Mouse (Mus musculus): ENCODE measurements at regions not wholly inside any gene's neighbourhood (a gene's known extent, or its start where the extent isn't known, plus 50 kb on each side); places are given as distances from the start of the nearest gene placed in this dataset.

- TF ChIP-seq TAL1 (IDR thresholded peaks at IDR 0.05; ENCODE audit: low read length), result no peak
- TF ChIP-seq GATA1 (IDR thresholded peaks at IDR 0.05; ENCODE audit: low read length), result no peak
- Histone ChIP-seq H3K4me3 (replicated peaks) (no peak overlapping the region), H3K27me3 (ENCODE audit: control insufficient read depth) (no peaks in the 10 kb centered on the region), H3K4me1 (ENCODE audit: control insufficient read depth) (no peaks in the 10 kb centered on the region), H3K36me3 (ENCODE audit: control insufficient read depth) (no peaks in the 10 kb centered on the region), H3K9me3 (ENCODE audit: control insufficient read depth, low read length) (peaks cover 17% of the 10 kb centered on the region)
Measured at GRCm38 (mm10) chr5:77581702-77582101, 173.9 kb upstream of the Igfbp7 start.

- no peaks in the 10 kb centered on the region for H3K36me3 ChIP-seq (ENCODE audit: control insufficient read depth)
- no peak overlapping the region for H3K4me3 ChIP-seq (replicated peaks)
- no peaks in the 10 kb centered on the region for H3K27me3 ChIP-seq (ENCODE audit: control insufficient read depth)
- TF ChIP-seq TAL1 (IDR thresholded peaks at IDR 0.05; ENCODE audit: low read length) (no peak), GATA1 (IDR thresholded peaks at IDR 0.05; ENCODE audit: low read length) (no peak)
- H3K4me1 ChIP-seq (ENCODE audit: control insufficient read depth), result no peaks in the 10 kb centered on the region
- peaks cover 17% of the 10 kb centered on the region for H3K9me3 ChIP-seq (ENCODE audit: control insufficient read depth, low read length)
Measured at GRCm38 (mm10) chr5:77581106-77581638, 173.3 kb upstream of the Igfbp7 start.

DNA sequence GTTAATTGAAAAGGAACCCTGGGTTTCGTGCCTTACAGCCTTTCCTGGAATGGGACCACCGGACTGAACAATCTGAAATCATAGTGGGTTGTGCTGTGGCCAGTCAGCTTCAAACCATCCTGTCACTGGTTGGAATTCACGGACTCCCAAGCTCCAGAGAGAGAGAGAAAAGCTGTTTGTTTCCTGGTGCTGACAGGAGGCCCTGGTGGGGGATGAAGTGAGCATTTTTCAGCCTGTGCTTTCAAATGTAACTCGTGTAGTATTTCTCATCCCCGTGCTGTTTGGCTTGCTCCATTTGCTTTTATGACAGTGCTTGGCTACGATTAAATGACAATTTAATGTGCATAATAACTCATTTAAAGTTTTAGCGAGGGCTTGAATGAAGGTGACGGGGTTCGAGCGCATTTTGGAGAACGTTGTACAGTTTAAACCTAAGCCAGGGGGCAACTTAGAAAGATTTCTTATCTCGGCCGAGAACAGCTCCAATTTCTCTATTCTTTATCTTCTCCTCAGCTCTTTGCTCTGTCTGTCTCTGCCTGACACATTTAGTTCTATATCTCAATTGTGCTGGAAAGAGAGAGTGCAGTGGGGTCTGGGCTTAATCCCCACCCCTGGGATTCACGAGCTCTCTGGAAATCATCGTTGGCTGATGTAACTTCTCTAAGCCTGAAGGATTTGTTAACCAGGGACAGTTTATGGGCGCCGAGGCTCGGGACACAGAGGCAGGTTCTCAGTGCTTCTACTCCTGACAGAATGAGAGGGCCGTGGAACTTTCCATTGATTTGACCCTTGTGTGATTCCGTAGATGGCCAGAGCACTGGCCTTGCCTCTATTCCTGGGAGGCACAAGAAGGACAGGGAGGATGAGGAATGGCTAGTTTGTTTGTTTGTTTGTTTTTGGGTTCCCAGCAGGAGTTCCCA is 172.2 kb upstream of the Igfbp7 start:
- Histone ChIP-seq H3K4me1 (ENCODE audit: control insufficient read depth) (no peaks in the 10 kb centered on the region), H3K36me3 (ENCODE audit: control insufficient read depth) (no peaks in the 10 kb centered on the region), H3K9me3 (ENCODE audit: control insufficient read depth, low read length) (peaks cover 19% of the 10 kb centered on the region), H3K27me3 (ENCODE audit: control insufficient read depth) (no peaks in the 10 kb centered on the region), H3K4me3 (replicated peaks) (no peak overlapping the region)
- TF ChIP-seq TAL1 (IDR thresholded peaks at IDR 0.05; ENCODE audit: low read length) (no peak), GATA1 (IDR thresholded peaks at IDR 0.05; ENCODE audit: low read length) (no peak)

DNA sequence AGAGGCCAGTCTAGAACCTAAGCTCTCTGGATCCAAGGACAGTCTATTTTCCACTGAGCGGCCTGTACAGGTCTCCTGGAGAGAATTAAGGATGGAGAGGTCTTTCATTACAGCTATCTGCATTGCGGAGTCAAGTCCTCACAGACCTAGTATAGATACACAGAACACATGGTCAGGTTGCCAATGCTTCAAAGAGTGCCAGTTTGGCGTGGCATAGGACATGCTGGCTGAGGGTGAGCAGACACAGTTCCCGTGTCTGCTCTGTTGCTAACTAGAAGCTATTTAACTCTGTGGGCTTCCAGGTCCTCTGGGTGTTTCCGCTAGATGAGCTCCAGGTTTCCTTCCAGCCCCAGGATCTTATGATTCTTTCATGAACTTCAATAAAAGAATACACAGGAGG is 169.0 kb upstream of the Igfbp7 start:
- no peaks in the 10 kb centered on the region for H3K27me3 ChIP-seq (ENCODE audit: control insufficient read depth)
- H3K9me3 ChIP-seq (ENCODE audit: control insufficient read depth, low read length), result peaks cover 15% of the 10 kb centered on the region
- TF ChIP-seq GATA1 (IDR thresholded peaks at IDR 0.05; ENCODE audit: low read length) (no peak), TAL1 (IDR thresholded peaks at IDR 0.05; ENCODE audit: low read length) (no peak)
- no peaks in the 10 kb centered on the region for H3K36me3 ChIP-seq (ENCODE audit: control insufficient read depth)
- no peak overlapping the region for H3K4me3 ChIP-seq (replicated peaks)
- no peaks in the 10 kb centered on the region for H3K4me1 ChIP-seq (ENCODE audit: control insufficient read depth)

GRCm38 (mm10) chr5:77575780-77576179 is 167.9 kb upstream of the Igfbp7 start:
- no peaks in the 10 kb centered on the region for H3K4me1 ChIP-seq (ENCODE audit: control insufficient read depth)
- no peak overlapping the region for H3K4me3 ChIP-seq (replicated peaks)
- TF ChIP-seq TAL1 (IDR thresholded peaks at IDR 0.05; ENCODE audit: low read length), result no peak
- no peaks in the 10 kb centered on the region for H3K36me3 ChIP-seq (ENCODE audit: control insufficient read depth)
- H3K27me3 ChIP-seq (ENCODE audit: control insufficient read depth), result no peaks in the 10 kb centered on the region
- H3K9me3 ChIP-seq (ENCODE audit: control insufficient read depth, low read length), result peaks cover 15% of the 10 kb centered on the region

- Histone ChIP-seq H3K4me3 (replicated peaks) (no peak overlapping the region), H3K27me3 (ENCODE audit: control insufficient read depth) (no peaks in the 10 kb centered on the region), H3K9me3 (ENCODE audit: control insufficient read depth, low read length) (peaks cover 18% of the 10 kb centered on the region), H3K36me3 (ENCODE audit: control insufficient read depth) (no peaks in the 10 kb centered on the region), H3K4me1 (ENCODE audit: control insufficient read depth) (no peaks in the 10 kb centered on the region)
- TF ChIP-seq GATA1 (IDR thresholded peaks at IDR 0.05; ENCODE audit: low read length), result no peak
- no peak for TF ChIP-seq TAL1 (IDR thresholded peaks at IDR 0.05; ENCODE audit: low read length)
Measured at GRCm38 (mm10) chr5:77570364-77570763, 162.5 kb upstream of the Igfbp7 start.

- TF ChIP-seq TAL1 (IDR thresholded peaks at IDR 0.05; ENCODE audit: low read length), result no peak
- peaks cover 14% of the 10 kb centered on the region for H3K9me3 ChIP-seq (ENCODE audit: control insufficient read depth, low read length)
- no peak overlapping the region for H3K4me3 ChIP-seq (replicated peaks)
- no peaks in the 10 kb centered on the region for H3K4me1 ChIP-seq (ENCODE audit: control insufficient read depth)
- no peaks in the 10 kb centered on the region for H3K36me3 ChIP-seq (ENCODE audit: control insufficient read depth)
- H3K27me3 ChIP-seq (ENCODE audit: control insufficient read depth), result no peaks in the 10 kb centered on the region
Measured at GRCm38 (mm10) chr5:77568121-77568520, 160.3 kb upstream of the Igfbp7 start.

DNA sequence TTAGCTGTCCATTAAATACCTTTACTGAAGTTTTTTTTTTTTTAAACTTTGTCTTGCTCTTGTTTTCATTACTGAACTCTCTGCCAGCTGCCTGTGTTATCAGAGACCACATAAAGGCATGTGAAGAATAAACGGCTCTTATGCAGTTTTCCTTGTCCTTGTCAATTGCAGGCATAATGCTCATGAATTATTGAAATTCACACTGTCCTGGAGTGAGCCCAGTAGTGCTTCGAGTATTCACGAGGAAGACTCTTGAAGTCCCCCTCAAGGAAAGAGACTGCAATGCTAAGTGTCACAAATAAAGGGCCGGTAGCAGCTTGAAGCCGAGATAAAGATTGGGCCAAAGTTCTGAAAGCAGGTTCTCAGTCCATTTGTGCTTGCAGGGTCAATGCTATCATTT is 144.7 kb upstream of the Igfbp7 start:
- no peaks in the 10 kb centered on the region for H3K36me3 ChIP-seq (ENCODE audit: control insufficient read depth)
- TF ChIP-seq TAL1 (IDR thresholded peaks at IDR 0.05; ENCODE audit: low read length) (no peak), GATA1 (IDR thresholded peaks at IDR 0.05; ENCODE audit: low read length) (no peak)
- no peaks in the 10 kb centered on the region for H3K4me1 ChIP-seq (ENCODE audit: control insufficient read depth)
- peaks cover 23% of the 10 kb centered on the region for H3K9me3 ChIP-seq (ENCODE audit: control insufficient read depth, low read length)
- no peaks in the 10 kb centered on the region for H3K27me3 ChIP-seq (ENCODE audit: control insufficient read depth)
- H3K4me3 ChIP-seq (replicated peaks), result no peak overlapping the region

DNA sequence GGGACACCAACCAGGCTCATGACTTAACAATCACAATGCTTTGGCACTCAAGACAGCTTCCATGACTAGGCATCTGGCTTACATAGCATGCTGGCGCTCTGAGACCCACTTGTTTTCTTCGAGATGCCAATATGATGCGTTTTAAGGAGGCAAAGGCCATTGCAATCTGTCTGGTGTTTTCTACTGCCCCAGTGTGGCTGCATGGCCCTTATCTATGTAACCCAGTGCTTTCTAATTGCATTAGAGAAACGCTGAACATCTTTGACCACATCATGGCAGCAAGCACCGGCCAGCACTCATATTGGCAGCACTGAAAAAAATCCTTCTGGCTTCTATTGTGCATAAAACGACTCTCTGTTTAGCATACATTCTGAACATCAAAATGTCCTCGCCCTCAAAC is 144.2 kb upstream of the Igfbp7 start:
- H3K36me3 ChIP-seq (ENCODE audit: control insufficient read depth), result no peaks in the 10 kb centered on the region
- H3K9me3 ChIP-seq (ENCODE audit: control insufficient read depth, low read length), result peaks cover 25% of the 10 kb centered on the region
- H3K27me3 ChIP-seq (ENCODE audit: control insufficient read depth), result no peaks in the 10 kb centered on the region
- H3K4me1 ChIP-seq (ENCODE audit: control insufficient read depth), result no peaks in the 10 kb centered on the region
- H3K4me3 ChIP-seq (replicated peaks), result no peak overlapping the region
- TF ChIP-seq GATA1 (IDR thresholded peaks at IDR 0.05; ENCODE audit: low read length), result no peak
- no peak for TF ChIP-seq TAL1 (IDR thresholded peaks at IDR 0.05; ENCODE audit: low read length)
